Mouse (Mus musculus): Measurements from ENCODE around the gene Cish. TPM values are rescaled to one million over a fixed set of nuclear protein-coding genes. Genes with fewer than 3 reads are reported as not detected.

Cish gene
- 10 to 100 TPM in 3 of 4 experiments, 1 to 10 TPM in 1; 5.1 to 61.2 (median 22.7) TPM for total RNA-seq (2022)

DNA sequence AAGGTAGTCTGAATTCAATTTTAAA is at the start of gene Cish:
Gene Cish (plus strand): TSS at position 11 of the 25 bp plus-strand sequence.
- DNase-seq (ENCODE audit: low spot score in 2 of 2): no peak

- no peak for DNase-seq (ENCODE audit: low spot score in 2 of 2)
Measured at GRCm38 (mm10) chr9:107246170-107246569, 49.7 kb upstream of the Cish start.

- no peak for DNase-seq (ENCODE audit: low spot score in 2 of 2)
Measured at GRCm38 (mm10) chr9:107249154-107249553, 46.7 kb upstream of the Cish start.

DNA sequence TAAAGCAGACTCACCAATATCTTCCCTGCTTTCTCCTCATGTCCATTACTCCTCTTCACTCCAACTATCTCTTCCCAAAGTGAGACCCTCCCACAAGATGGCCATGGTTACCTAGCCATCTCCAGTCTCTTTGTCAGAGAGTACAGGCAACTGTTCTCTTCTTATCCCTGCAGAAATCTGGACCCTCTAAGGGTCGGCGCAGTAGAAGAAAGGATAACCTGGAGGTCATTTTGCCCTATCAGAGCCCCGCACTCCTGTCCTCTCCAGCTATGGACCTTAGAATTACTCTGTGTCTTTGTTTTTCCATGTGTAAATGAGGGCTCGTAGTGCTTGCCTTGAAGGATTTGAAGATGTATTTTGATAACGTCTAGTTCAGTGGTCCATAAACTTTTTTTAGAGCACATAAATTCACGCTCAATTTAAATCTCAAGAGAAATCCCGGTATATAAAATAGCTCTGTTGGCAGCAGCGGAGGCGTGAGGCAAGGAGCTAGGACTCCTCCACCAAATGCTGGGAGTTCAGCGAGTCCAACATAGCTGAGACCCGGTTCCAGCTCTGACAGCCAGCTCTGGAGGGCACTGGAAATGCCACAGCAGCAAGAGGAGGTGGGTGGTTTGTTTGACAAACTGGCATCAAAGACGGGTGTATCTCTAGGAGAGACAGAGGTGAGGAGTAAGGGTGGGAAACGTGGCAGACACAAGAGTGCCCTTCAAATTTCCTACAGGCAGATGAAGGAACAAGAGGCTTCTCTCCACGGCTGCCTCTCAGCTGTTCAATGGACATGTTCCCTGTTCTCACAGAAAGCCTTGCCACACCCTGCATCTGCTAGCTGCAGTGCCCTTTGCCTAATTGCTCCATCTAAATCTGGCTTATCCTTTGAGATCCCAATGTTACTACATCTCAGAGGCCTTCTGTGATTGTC is 45.1 kb upstream of the Cish start:
- no peak for DNase-seq (ENCODE audit: low spot score in 2 of 2)

DNA sequence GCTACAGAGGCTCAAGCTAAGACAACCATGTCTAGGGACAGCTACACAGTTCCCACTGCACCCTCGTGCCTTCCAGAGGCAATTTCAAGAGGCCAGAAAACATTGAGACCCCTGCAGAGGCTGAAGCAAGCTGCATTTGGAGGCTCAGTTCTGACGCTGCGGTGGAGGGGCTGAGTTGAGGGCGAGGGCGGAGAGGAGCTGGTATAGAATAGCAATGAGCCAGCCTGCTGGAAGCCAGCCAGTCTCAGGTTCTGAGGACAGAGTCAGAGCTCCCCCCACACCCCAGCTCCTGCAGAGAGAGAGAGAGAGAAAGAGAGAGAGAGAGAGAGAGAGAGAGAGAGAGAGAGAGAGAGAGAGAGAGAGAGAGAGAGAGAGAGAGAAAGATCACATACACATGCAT is 43.7 kb upstream of the Cish start:
- DNase-seq (ENCODE audit: low spot score in 2 of 2): no peak

DNA sequence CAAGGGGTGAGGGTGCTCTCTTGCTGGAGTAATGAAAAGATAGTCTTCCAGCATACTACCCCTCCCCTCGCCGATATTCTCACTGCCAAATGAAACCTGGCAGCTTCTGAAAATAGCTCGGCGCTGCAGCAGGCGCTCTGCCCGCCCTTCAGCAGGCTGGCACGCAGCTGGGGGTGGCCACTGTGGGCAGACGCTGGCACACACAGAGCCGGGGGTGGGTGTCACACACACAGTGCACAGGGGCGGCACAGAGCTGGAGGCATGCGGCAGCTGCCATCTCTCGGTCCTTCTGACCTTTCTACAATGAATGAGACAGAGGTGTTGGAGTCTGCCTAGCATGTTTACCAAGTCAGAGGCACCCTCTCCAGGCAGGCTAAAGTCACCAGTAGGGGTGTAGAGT is 41.4 kb upstream of the Cish start:
- peak; percentile 57 to 70 for DNase-seq (ENCODE audit: low spot score in 2 of 2)

DNA sequence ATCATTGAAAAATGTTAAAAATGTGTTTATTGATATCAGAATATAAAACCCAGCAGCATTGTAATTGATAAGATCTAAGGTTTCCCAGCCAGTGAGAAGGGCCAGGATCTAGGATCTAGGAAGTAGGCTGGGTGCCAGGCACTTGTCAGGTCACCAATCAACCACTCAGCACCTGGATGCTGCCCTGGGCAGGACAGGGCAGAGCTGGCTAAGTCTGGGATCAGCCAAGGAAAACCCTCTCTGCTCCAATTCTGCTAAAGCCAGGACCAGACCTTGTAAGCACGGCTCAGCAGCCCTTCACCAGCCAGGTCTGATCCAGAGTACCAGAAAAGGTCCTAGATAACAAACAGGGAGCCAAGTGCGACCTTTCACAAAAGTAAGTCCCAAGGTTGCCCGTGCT is 40.9 kb upstream of the Cish start:
- peak in 1 of 2 experiments; percentile 47 for DNase-seq (ENCODE audit: low spot score in 2 of 2)

- no peak for DNase-seq (ENCODE audit: low spot score in 2 of 2)
Measured at GRCm38 (mm10) chr9:107255596-107255995, 40.2 kb upstream of the Cish start.

GRCm38 (mm10) chr9:107259571-107259970 is 36.3 kb upstream of the Cish start:
- no peak for DNase-seq (ENCODE audit: low spot score in 2 of 2)

- no peak for DNase-seq (ENCODE audit: low spot score in 2 of 2)
Measured at GRCm38 (mm10) chr9:107260429-107260828, 35.4 kb upstream of the Cish start.

DNA sequence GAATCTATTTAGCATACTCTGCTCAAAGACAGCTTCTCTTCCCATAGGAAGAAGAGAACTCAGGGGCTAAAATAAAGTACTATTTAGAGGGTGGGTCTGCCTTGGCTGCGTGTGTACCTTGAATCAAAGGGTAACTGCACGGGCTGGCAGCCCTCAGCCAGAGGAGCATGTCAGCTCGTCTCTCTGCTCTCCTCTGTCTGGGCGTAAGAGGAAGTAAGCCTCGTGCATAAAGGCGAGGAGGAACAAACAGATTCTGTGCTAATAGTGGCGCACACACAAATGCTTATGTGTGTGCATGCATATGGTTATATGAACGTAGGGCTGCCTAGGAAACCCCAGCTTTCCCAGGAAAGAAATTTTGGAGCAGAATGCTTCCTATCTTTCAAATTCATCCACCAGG is 35.0 kb upstream of the Cish start:
- no peak for DNase-seq (ENCODE audit: low spot score in 2 of 2)

GRCm38 (mm10) chr9:107261792-107262191 is 34.0 kb upstream of the Cish start:
- no peak for DNase-seq (ENCODE audit: low spot score in 2 of 2)

- no peak for DNase-seq (ENCODE audit: low spot score in 2 of 2)
Measured at GRCm38 (mm10) chr9:107262375-107262774, 33.5 kb upstream of the Cish start.

- no peak for DNase-seq (ENCODE audit: low spot score in 2 of 2)
Measured at GRCm38 (mm10) chr9:107263912-107264311, 31.9 kb upstream of the Cish start.

DNA sequence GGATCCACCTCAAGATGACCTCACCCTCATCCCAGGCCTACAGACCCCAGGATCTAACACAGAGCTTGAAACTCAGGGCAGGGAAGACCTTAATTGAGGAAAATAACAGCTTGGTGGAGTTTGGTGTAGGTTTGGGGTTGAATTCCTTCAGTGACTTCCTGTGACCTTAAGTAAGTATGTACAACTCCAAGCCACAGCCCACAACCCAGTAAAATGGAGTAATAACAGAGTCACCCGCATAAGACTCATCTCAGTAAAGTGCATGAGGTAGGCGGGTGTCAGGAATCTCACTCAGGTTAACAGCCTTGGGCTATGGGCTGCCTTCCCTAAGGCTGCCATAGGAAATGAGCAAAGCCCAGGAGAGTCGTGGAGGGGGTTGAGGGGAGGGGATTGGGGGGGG is 31.1 kb upstream of the Cish start:
- DNase-seq (ENCODE audit: low spot score in 2 of 2): no peak

- no peak for DNase-seq (ENCODE audit: low spot score in 2 of 2)
Measured at GRCm38 (mm10) chr9:107267028-107267427, 28.8 kb upstream of the Cish start.

- no peak for DNase-seq (ENCODE audit: low spot score in 2 of 2)
Measured at GRCm38 (mm10) chr9:107267721-107268402, 28.0 kb upstream of the Cish start.

DNA sequence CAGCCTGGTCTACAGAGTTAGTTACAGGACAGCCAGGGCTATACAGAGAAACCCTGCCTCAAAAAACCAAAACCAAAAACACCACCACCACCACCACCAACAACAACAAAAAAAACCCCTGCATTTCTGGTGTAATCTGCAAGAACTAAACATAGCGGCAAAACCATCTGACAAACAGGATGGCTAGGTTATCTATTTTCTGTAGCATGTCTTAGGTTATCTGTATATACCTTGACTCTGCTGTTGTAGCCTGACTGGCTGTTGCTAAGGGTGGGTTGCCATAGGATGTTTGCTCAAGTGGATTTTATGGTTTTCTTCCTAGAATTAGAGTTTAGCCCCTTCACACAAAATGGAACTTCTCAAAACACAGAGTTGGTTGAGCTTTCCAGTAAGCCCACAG is 26.1 kb upstream of the Cish start:
- DNase-seq (ENCODE audit: low spot score in 2 of 2): no peak

DNA sequence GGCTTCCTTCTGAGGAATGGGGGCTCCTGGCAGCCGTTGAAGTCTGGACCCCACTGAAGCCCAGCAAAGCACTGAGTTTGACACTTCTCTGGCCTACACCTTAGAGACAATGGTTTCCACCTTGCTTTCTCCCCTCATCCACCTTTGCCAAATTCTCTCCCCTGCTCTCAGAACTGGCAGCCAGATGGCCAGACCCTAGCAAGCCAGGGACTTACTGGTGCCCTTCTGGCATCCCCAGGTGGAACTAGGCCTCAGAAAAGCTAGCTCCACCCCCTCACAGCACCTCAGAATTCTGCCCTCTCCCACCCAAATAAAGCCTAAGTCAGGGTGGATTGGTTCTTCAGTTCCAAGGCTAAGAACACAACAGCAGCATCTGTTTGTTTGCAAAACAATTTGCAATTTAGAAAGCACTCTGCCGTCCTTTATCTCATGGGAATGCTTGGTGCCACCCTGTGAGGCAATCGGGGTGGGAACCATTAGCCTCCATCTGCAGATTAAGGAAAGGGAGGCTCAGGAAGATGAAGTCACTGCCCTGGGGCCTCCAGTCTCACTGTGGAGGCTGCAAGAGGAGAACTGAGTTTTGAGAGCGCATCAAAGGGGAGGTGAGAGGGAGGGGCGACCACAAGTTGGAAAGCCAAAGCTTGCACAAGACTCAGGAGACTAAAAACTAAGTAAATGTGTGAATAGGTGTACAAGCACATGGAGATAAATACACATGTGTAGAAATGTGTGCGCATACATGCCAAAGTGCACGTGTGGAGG is 24.5 kb upstream of the Cish start:
- no peak for DNase-seq (ENCODE audit: low spot score in 2 of 2)

DNA sequence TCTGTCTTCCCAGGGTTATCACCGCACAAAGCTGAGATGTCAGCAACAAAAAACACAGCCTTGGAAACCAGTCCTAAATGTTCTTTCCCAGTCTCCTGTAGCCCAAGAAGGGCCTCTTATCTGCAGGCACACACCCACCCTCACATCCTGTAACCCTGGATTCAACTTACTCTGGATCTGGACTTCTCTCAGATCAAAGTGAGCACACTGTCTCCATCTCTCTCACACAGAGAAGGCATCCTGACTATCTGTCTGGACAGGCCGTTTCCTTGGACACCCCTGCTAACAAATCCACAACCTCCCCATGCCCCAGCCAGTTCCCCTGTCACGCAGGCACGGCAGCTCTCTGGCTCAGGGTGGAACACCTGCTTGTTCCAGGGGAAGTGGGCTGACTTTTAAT is 23.5 kb upstream of the Cish start:
- DNase-seq (ENCODE audit: low spot score in 2 of 2): no peak

- no peak for DNase-seq (ENCODE audit: low spot score in 2 of 2)
Measured at GRCm38 (mm10) chr9:107273184-107273583, 22.6 kb upstream of the Cish start.

DNA sequence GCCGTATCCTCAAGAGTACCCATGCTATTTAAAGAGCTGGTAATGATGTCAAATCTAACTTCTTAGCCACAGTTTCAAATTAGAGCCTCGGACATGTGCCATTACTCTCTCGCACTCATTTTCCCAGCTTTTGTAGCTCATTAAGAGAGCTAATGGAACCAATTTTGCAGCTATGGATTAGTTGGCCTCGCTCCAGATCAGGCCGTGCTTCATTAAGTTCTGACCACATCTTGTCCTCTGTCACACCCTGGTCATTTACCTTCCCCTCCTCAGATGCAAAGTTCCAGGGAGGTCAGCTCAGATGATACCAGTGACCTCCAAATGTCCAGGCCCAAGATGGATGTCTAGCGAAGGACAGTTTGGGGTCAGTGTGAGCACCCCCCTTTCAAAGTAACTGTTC is 21.1 kb upstream of the Cish start:
- no peak for DNase-seq (ENCODE audit: low spot score in 2 of 2)

DNA sequence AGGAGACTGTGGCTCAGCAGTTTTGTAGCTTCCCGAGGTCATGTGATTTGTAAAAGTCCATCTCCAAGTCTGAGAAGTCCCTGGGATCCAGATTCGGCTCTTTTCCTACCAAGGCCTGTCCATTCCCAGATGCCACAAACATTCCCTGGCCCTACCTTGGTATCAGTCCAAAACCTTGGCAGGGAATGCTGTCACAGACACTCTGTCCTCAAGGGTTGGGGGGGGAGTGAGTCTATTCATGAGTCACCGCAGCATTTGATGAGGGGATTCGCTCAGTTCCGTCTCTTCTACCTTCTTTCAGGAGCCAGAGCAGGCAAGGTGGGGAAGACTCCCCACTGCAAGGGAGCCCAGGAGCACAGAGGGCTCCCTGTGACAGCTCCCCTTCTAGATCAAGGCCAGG is 20.1 kb upstream of the Cish start:
- DNase-seq (ENCODE audit: low spot score in 2 of 2): no peak
